Mouse (Mus musculus) cerebellum, adult 8-10 months (tissue): ENCODE measurements around the gene Grk1.

Source experiments
- DNase-seq: peaks from one replicate; pipeline ENCODE4 v3.0.0; 2022

Grk1 gene

GRCm38 (mm10) chr8:13430412-13430811 lies 25.5 kb downstream of the Grk1 start:
- no peak for DNase-seq

- no peak for DNase-seq
These were observed 26.0 kb downstream of the Grk1 start for GRCm38 (mm10) chr8:13430866-13431265.

- DNase-seq, result no peak
These were observed 28.2 kb downstream of the Grk1 start for GRCm38 (mm10) chr8:13433130-13433529.

- no peak for DNase-seq
These were observed 30.0 kb downstream of the Grk1 start, which contains the start of gene Tmem255b for GRCm38 (mm10) chr8:13434889-13435288. Gene Tmem255b, plus strand, starts transcription at chr8:13435189.

GRCm38 (mm10) chr8:13436052-13436451 lies 31.2 kb downstream of the Grk1 start:
- no peak for DNase-seq

GRCm38 (mm10) chr8:13437531-13437930 lies 32.6 kb downstream of the Grk1 start:
- DNase-seq, result no peak

- no peak for DNase-seq
These were observed 37.3 kb downstream of the Grk1 start for GRCm38 (mm10) chr8:13442152-13442551.

- no peak for DNase-seq
These were observed 41.6 kb downstream of the Grk1 start for GRCm38 (mm10) chr8:13446456-13446855.

- no peak for DNase-seq
These were observed 43.3 kb downstream of the Grk1 start for GRCm38 (mm10) chr8:13448145-13448544.

GRCm38 (mm10) chr8:13451747-13452277 lies 46.9 kb downstream of the Grk1 start:
- no peak for DNase-seq

GRCm38 (mm10) chr8:13454341-13455113 lies 49.6 kb downstream of the Grk1 start:
- DNase-seq, result no peak

GRCm38 (mm10) chr8:13455295-13455694 lies 50.4 kb downstream of the Grk1 start:
- peak; percentile 35 for DNase-seq

- no peak for DNase-seq
These were observed 54.5 kb downstream of the Grk1 start for GRCm38 (mm10) chr8:13459431-13459830.

- no peak for DNase-seq
These were observed 56.3 kb downstream of the Grk1 start for GRCm38 (mm10) chr8:13461085-13461765.

- DNase-seq, result peak; percentile 73
These were observed 57.0 kb downstream of the Grk1 start for GRCm38 (mm10) chr8:13461843-13462242.

GRCm38 (mm10) chr8:13462392-13462791 lies 57.5 kb downstream of the Grk1 start:
- DNase-seq, result no peak

GRCm38 (mm10) chr8:13465324-13465723 lies 60.4 kb downstream of the Grk1 start:
- no peak for DNase-seq

GRCm38 (mm10) chr8:13466989-13467388 lies 62.1 kb downstream of the Grk1 start:
- no peak for DNase-seq

- no peak for DNase-seq
These were observed 63.9 kb downstream of the Grk1 start for GRCm38 (mm10) chr8:13468737-13469136.

GRCm38 (mm10) chr8:13471484-13471883 lies 66.6 kb downstream of the Grk1 start:
- no peak for DNase-seq
